Mouse (Mus musculus): ENCODE data around the gene Cebpe. TPM values are rescaled to one million over a fixed set of nuclear protein-coding genes. Genes with fewer than 3 reads are reported as not detected.

Gene Cebpe
- polyA plus RNA-seq, 1 experiment: 0.35 TPM

GRCm38 (mm10) chr14:54727565-54727964 is 15.6 kb upstream of the Cebpe start:
- no peak for DNase-seq (ENCODE audit: low read depth, low spot score)
- 82% methylated on average over 5 of the region's 5 CpGs for WGBS

- DNase-seq (ENCODE audit: low read depth, low spot score): no peak
- 80% methylated on average over 6 of the region's 6 CpGs for WGBS
These were observed 12.1 kb upstream of the Cebpe start for GRCm38 (mm10) chr14:54724049-54724448.

- DNase-seq (ENCODE audit: low read depth, low spot score): no peak
- WGBS: 81% methylated on average over 10 of the region's 10 CpGs
These were observed 9.7 kb upstream of the Cebpe start for GRCm38 (mm10) chr14:54721711-54722110.

- no peak for DNase-seq (ENCODE audit: low read depth, low spot score)
- 88% methylated on average over 7 of the region's 7 CpGs for WGBS
These were observed 8.8 kb upstream of the Cebpe start for GRCm38 (mm10) chr14:54720654-54721350.

GRCm38 (mm10) chr14:54720041-54720440 is 8.1 kb upstream of the Cebpe start:
- WGBS: 92% methylated on average over 11 of the region's 11 CpGs
- DNase-seq (ENCODE audit: low read depth, low spot score): no peak

GRCm38 (mm10) chr14:54715402-54715801 is 3.4 kb upstream of the Cebpe start:
- 74% methylated on average over 1 of the region's 1 CpGs for WGBS
- no peak for DNase-seq (ENCODE audit: low read depth, low spot score)

GRCm38 (mm10) chr14:54714617-54715081 is 2.7 kb upstream of the Cebpe start:
- DNase-seq (ENCODE audit: low read depth, low spot score): no peak
- under 1% methylated on average over 15 of the region's 15 CpGs for WGBS

GRCm38 (mm10) chr14:54714121-54714520 is 2.1 kb upstream of the Cebpe start:
- WGBS: under 1% methylated on average over 13 of the region's 13 CpGs
- peak; percentile 56 for DNase-seq (ENCODE audit: low read depth, low spot score)

- DNase-seq (ENCODE audit: low read depth, low spot score): no peak
- WGBS: 59% methylated on average over 8 of the region's 8 CpGs
These were observed 887 bp upstream of the Cebpe start for GRCm38 (mm10) chr14:54712861-54713260.

- DNase-seq (ENCODE audit: low read depth, low spot score): no peak
- 88% methylated on average over 9 of the region's 9 CpGs for WGBS
These were observed 2.9 kb downstream of the Cebpe start for GRCm38 (mm10) chr14:54709054-54709453.

GRCm38 (mm10) chr14:54706589-54707320 is 5.2 kb downstream of the Cebpe start:
- DNase-seq (ENCODE audit: low read depth, low spot score): no peak
- 74% methylated on average over 17 of the region's 17 CpGs for WGBS

- WGBS: 33% methylated on average over 5 of the region's 5 CpGs
These were observed 6.1 kb downstream of the Cebpe start for GRCm38 (mm10) chr14:54705844-54706243.

GRCm38 (mm10) chr14:54703207-54703606 is 8.8 kb downstream of the Cebpe start:
- 52% methylated on average over 10 of the region's 10 CpGs for WGBS

More at GRCm38 (mm10) chr14:54705844-54706243, 6.1 kb downstream of the Cebpe start:
- no peak for DNase-seq (ENCODE audit: low read depth, low spot score)

GRCm38 (mm10) chr14:54701298-54701697 is 10.7 kb downstream of the Cebpe start:
- 11% methylated on average over 6 of the region's 6 CpGs for WGBS

More at GRCm38 (mm10) chr14:54703207-54703606, 8.8 kb downstream of the Cebpe start:
- no peak for DNase-seq (ENCODE audit: low read depth, low spot score)

GRCm38 (mm10) chr14:54699586-54699985 is 12.4 kb downstream of the Cebpe start:
- 64% methylated on average over 3 of the region's 3 CpGs for WGBS
- no peak for DNase-seq (ENCODE audit: low read depth, low spot score)

More at GRCm38 (mm10) chr14:54701298-54701697, 10.7 kb downstream of the Cebpe start:
- peak; percentile 52 for DNase-seq (ENCODE audit: low read depth, low spot score)

- 74% methylated on average over 4 of the region's 4 CpGs for WGBS
- no peak for DNase-seq (ENCODE audit: low read depth, low spot score)
These were observed 13.2 kb downstream of the Cebpe start, which contains the start of gene Gm29776 for GRCm38 (mm10) chr14:54698733-54699132. TSS of gene Gm29776 (minus strand) at chr14:54698833.

GRCm38 (mm10) chr14:54696752-54697151 is 15.2 kb downstream of the Cebpe start:
- DNase-seq (ENCODE audit: low read depth, low spot score): no peak
- 83% methylated on average over 4 of the region's 4 CpGs for WGBS

GRCm38 (mm10) chr14:54695042-54695441 is 16.9 kb downstream of the Cebpe start:
- 43% methylated on average over 6 of the region's 6 CpGs for WGBS
- DNase-seq (ENCODE audit: low read depth, low spot score): no peak

- no peak for DNase-seq (ENCODE audit: low read depth, low spot score)
- under 1% methylated on average over 8 of the region's 8 CpGs for WGBS
These were observed 24.7 kb downstream of the Cebpe start for GRCm38 (mm10) chr14:54687251-54687650.

GRCm38 (mm10) chr14:54686522-54687143 is 25.3 kb downstream of the Cebpe start, which contains the start of gene Acin1:
TSS of gene Acin1 (minus strand) at chr14:54686931.
- under 1% methylated on average over 44 of the region's 44 CpGs for WGBS
- DNase-seq (ENCODE audit: low read depth, low spot score): peak; percentile 99
